Mouse (Mus musculus) induced T-regulatory cell, adult 2 months (primary cell): Measurements from ENCODE around the gene Scgb1b12.
"Not testable (repeated sequence)": the region's sequence is repeated elsewhere in the genome, so short reads cannot be mapped to it uniquely, and the experiment has no call there.

Source experiments
- DNase-seq: peaks from one replicate; pipeline ENCODE4 v3.0.0-alpha.2; 2012; ENCODE audit warnings: low read depth

The Scgb1b12 gene

DNA sequence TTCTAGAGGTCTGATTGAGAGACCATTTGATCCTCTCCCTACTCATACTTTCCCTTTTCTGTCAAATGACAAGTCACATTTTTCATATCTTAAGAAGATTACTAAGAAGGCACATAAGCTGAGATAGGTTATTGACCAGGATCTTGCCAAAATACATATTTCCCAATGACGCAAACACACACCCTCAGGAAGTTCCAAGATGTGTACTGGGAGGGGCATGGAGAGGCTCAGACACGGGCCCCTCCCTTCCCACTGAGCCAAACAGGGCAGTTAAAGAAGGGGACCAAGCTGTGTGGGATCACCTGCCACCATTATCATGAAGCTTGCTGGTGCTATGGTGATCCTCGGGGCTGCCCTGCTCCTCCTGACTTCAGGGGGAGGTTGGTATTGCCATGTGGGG, at the start of gene Scgb1b12:
Gene Scgb1b12 (plus strand): TSS at position 301 of the 400 bp plus-strand sequence.
- DNase-seq = not testable (repeated sequence)

DNA sequence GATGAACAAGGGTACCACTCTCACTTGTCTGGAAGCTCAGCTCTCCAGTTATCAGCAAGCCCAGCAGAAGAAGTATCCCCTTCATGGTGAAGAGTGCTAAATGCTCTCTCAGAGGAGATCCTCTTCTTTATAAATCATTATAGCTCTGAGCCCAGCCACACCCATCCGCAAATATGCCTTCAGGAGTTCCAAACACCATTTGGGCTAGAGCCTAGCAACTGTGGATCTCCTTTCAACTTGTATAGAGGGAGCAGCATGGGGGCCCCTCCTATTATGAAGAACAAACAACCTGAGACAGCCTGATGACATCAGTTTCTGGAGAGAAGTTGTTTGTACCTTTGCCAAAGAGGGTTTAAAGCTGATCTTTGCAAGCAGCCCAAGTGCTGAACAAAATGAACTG, 6.8 kb upstream of the Scgb1b12 start, which contains the start of gene Scgb2b12:
Gene Scgb2b12 (minus strand): TSS at position 101 of the 400 bp plus-strand sequence.
- not testable (repeated sequence) for DNase-seq
